Mouse (Mus musculus) forebrain, embryonic 13.5 days (tissue): ENCODE results near the gene Actl11. TPM values are rescaled to one million over a fixed set of nuclear protein-coding genes. Genes with fewer than 3 reads are reported as not detected.

ENCODE experiments used
- ATAC-seq: fragments of 200-750 bp; cut with Nextera tagmentation; 2 replicates; pipeline ENCODE4 v1.8.0; 2017
- H3K27ac ChIP-seq: fragments of 300-500 bp; sonication (generic); 2 replicates; pipeline ENCODE4 v1.5.1; 2015; ENCODE audit warnings: inconsistent platforms, mild to moderate bottlenecking, moderate library complexity
- H3K27me3 ChIP-seq: fragments of 300-500 bp; sonication (generic); 2 replicates; pipeline ENCODE4 v1.6.1; 2015; ENCODE audit warnings: mild to moderate bottlenecking, inconsistent platforms
- H3K36me3 ChIP-seq: fragments of 300-500 bp; sonication (generic); 2 replicates; pipeline ENCODE4 v1.6.1; 2015; ENCODE audit warnings: mild to moderate bottlenecking, inconsistent platforms; ENCODE audit not compliant: poor library complexity, severe bottlenecking
- H3K4me1 ChIP-seq: fragments of 300-500 bp; sonication (generic); 2 replicates; pipeline ENCODE4 v1.6.1; 2015; ENCODE audit warnings: inconsistent platforms
- H3K4me2 ChIP-seq: fragments of 300-500 bp; sonication (generic); 2 replicates; pipeline ENCODE4 v1.6.1; 2015; ENCODE audit warnings: inconsistent platforms, mild to moderate bottlenecking, moderate library complexity
- H3K4me3 ChIP-seq: fragments of 300-500 bp; sonication (generic); 2 replicates; pipeline ENCODE4 v1.5.1; 2015; ENCODE audit warnings: mild to moderate bottlenecking, inconsistent platforms
- H3K9ac ChIP-seq: fragments of 300-500 bp; sonication (generic); 2 replicates; pipeline ENCODE4 v1.6.1; 2015; ENCODE audit warnings: mild to moderate bottlenecking, inconsistent platforms
- H3K9me3 ChIP-seq: fragments of 300-500 bp; sonication (generic); replicated peaks from 2 replicates; pipeline ENCODE4 v1.6.1; 2016; ENCODE audit warnings: inconsistent platforms
- WGBS: fragments of 180-500 bp; shearing (Covaris S2); methylation state at CpG from one replicate; pipeline ENCODE4 v1.1.7; 2015; 5-methylcytosine and 5-hydroxymethylcytosine counted together
- polyA plus RNA-seq: library from polyadenylated mRNA; unstranded; fragments of >200 nt; fragmentation: Nextera tagmentation; extraction: Ambion mirVana; gene quantifications from 2 replicates; pipeline ENCODE4 v1.2.1, GENCODE M21; 2015

Actl11 gene
- not detected in 2 replicates for polyA plus RNA-seq

GRCm38 (mm10) chr9:107928169-107928568, at the start of gene Actl11:
Gene Actl11 (plus strand): TSS chr9:107928469.
- 76% methylated on average over 3 of the region's 3 CpGs for WGBS
- ATAC-seq = no peak
- no peak within 1 kb of the TSS for H3K4me2 ChIP-seq
- no peak within 1 kb of the TSS for H3K27ac ChIP-seq
- no peaks in the 10 kb centered on the region for H3K36me3 ChIP-seq
- H3K9ac ChIP-seq = no peak within 1 kb of the TSS
- no peaks in the 10 kb centered on the region for H3K9me3 ChIP-seq
- no peaks in the 10 kb centered on the region for H3K27me3 ChIP-seq
- H3K4me1 ChIP-seq = peaks cover 22% of the 10 kb centered on the region
- no peak within 1 kb of the TSS for H3K4me3 ChIP-seq

GRCm38 (mm10) chr9:107880411-107880810, 47.9 kb upstream of the Actl11 start:
- Histone ChIP-seq H3K9ac (no peak overlapping the region), H3K9me3 (no peaks in the 10 kb centered on the region), H3K4me3 (no peak overlapping the region), H3K4me2 (no peak overlapping the region), H3K4me1 (no peaks in the 10 kb centered on the region), H3K27ac (no peak overlapping the region), H3K27me3 (peaks cover 16% of the 10 kb centered on the region), H3K36me3 (no peaks in the 10 kb centered on the region)
- no peak for ATAC-seq
- WGBS = 75% methylated on average over 4 of the region's 4 CpGs

GRCm38 (mm10) chr9:107887804-107888266, 40.4 kb upstream of the Actl11 start, which contains the start of gene Mon1a:
Gene Mon1a (plus strand): TSS chr9:107888151.
- H3K27ac ChIP-seq = peak within 1 kb of the TSS; percentile 68

GRCm38 (mm10) chr9:107888267-107888850, 39.9 kb upstream of the Actl11 start:
- Histone ChIP-seq H3K27ac (peak overlapping the region; percentile 68), H3K27me3 (peaks cover 18% of the 10 kb centered on the region), H3K9me3 (no peaks in the 10 kb centered on the region), H3K4me3 (peak overlapping the region; percentile 86), H3K9ac (peak overlapping the region; percentile 83), H3K4me1 (peaks cover 11% of the 10 kb centered on the region), H3K36me3 (no peaks in the 10 kb centered on the region; the same call in 1 of the 2 replicates), H3K4me2 (peak overlapping the region; percentile 82)
- 0% methylated on average over 18 of the region's 18 CpGs for WGBS
- ATAC-seq = peak; percentile 75

More at GRCm38 (mm10) chr9:107887804-107888266, 40.4 kb upstream of the Actl11 start, which contains the start of gene Mon1a:
- no peaks in the 10 kb centered on the region for H3K9me3 ChIP-seq
- under 1% methylated on average over 28 of the region's 28 CpGs for WGBS
- ATAC-seq = peak; percentile 97
- H3K4me3 ChIP-seq = peak within 1 kb of the TSS; percentile 86
- H3K9ac ChIP-seq = peak within 1 kb of the TSS; percentile 83
- H3K4me2 ChIP-seq = peak within 1 kb of the TSS; percentile 82
- no peaks in the 10 kb centered on the region; the same call in 1 of the 2 replicates for H3K36me3 ChIP-seq
- H3K4me1 ChIP-seq = peaks cover 11% of the 10 kb centered on the region
- peaks cover 18% of the 10 kb centered on the region for H3K27me3 ChIP-seq

- 90% methylated on average over 6 of the region's 6 CpGs for WGBS
- no peak for ATAC-seq
- Histone ChIP-seq H3K27me3 (peaks cover 16% of the 10 kb centered on the region), H3K4me2 (no peak overlapping the region), H3K4me3 (no peak overlapping the region), H3K9ac (no peak overlapping the region), H3K9me3 (no peaks in the 10 kb centered on the region), H3K4me1 (peaks cover 11% of the 10 kb centered on the region), H3K36me3 (no peaks in the 10 kb centered on the region; the same call in 1 of the 2 replicates), H3K27ac (no peak overlapping the region)
Measured at GRCm38 (mm10) chr9:107890260-107890659, 38.0 kb upstream of the Actl11 start.

- Histone ChIP-seq H3K27me3 (peaks cover 11% of the 10 kb centered on the region), H3K27ac (no peak overlapping the region), H3K9ac (no peak overlapping the region), H3K36me3 (peaks cover 1% of the 10 kb centered on the region), H3K4me1 (peaks cover 11% of the 10 kb centered on the region), H3K4me2 (no peak overlapping the region), H3K9me3 (no peaks in the 10 kb centered on the region), H3K4me3 (no peak overlapping the region)
- WGBS = 95% methylated on average over 1 of the region's 1 CpGs
- no peak for ATAC-seq
Measured at GRCm38 (mm10) chr9:107891023-107891422, 37.2 kb upstream of the Actl11 start.

- ATAC-seq = no peak
- WGBS = 88% methylated on average over 10 of the region's 10 CpGs
- Histone ChIP-seq H3K4me1 (peaks cover 17% of the 10 kb centered on the region), H3K27ac (no peak overlapping the region), H3K9me3 (no peaks in the 10 kb centered on the region), H3K4me2 (no peak overlapping the region), H3K4me3 (no peak overlapping the region), H3K27me3 (peaks cover 23% of the 10 kb centered on the region), H3K9ac (no peak overlapping the region), H3K36me3 (peaks cover 38% of the 10 kb centered on the region; the same call in 1 of the 2 replicates)
Measured at GRCm38 (mm10) chr9:107898563-107898962, 29.7 kb upstream of the Actl11 start.

- WGBS = 74% methylated on average over 12 of the region's 12 CpGs
- peaks cover 38% of the 10 kb centered on the region; the same call in 1 of the 2 replicates for H3K36me3 ChIP-seq
- no peak overlapping the region for H3K9ac ChIP-seq
- no peak overlapping the region for H3K4me3 ChIP-seq
- ATAC-seq = no peak
- H3K9me3 ChIP-seq = no peaks in the 10 kb centered on the region
- no peak overlapping the region for H3K27ac ChIP-seq
- H3K4me2 ChIP-seq = no peak overlapping the region
- peaks cover 17% of the 10 kb centered on the region for H3K4me1 ChIP-seq
- peaks cover 23% of the 10 kb centered on the region for H3K27me3 ChIP-seq
Measured at GRCm38 (mm10) chr9:107899855-107900254, 28.4 kb upstream of the Actl11 start.

GRCm38 (mm10) chr9:107900840-107901626, 27.2 kb upstream of the Actl11 start:
- Histone ChIP-seq H3K27ac (no peak overlapping the region), H3K9ac (peak overlapping the region; percentile 65), H3K9me3 (no peaks in the 10 kb centered on the region), H3K27me3 (peaks cover 23% of the 10 kb centered on the region), H3K4me2 (peak overlapping the region; percentile 66), H3K36me3 (peaks cover 36% of the 10 kb centered on the region; the same call in 1 of the 2 replicates), H3K4me1 (peaks cover 17% of the 10 kb centered on the region), H3K4me3 (peak overlapping the region; percentile 36)
- 4% methylated on average over 44 of the region's 44 CpGs for WGBS
- ATAC-seq = peak; percentile 71

- Histone ChIP-seq H3K4me1 (peaks cover 19% of the 10 kb centered on the region), H3K36me3 (peaks cover 31% of the 10 kb centered on the region; the same call in 1 of the 2 replicates), H3K9me3 (no peaks in the 10 kb centered on the region), H3K9ac (peak overlapping the region; percentile 65), H3K27ac (no peak overlapping the region), H3K4me2 (peak overlapping the region; percentile 66), H3K27me3 (peaks cover 23% of the 10 kb centered on the region), H3K4me3 (peak overlapping the region; percentile 36)
- ATAC-seq = no peak
- WGBS = 10% methylated on average over 17 of the region's 17 CpGs
Measured at GRCm38 (mm10) chr9:107901627-107901914, 26.7 kb upstream of the Actl11 start.

GRCm38 (mm10) chr9:107904726-107905125, 23.5 kb upstream of the Actl11 start:
- Histone ChIP-seq H3K4me2 (no peak overlapping the region), H3K9ac (no peak overlapping the region), H3K4me1 (peaks cover 42% of the 10 kb centered on the region), H3K27me3 (peaks cover 31% of the 10 kb centered on the region), H3K9me3 (no peaks in the 10 kb centered on the region), H3K27ac (no peak overlapping the region), H3K36me3 (peaks cover 16% of the 10 kb centered on the region; the same call in 1 of the 2 replicates), H3K4me3 (no peak overlapping the region)
- WGBS = 5% methylated on average over 4 of the region's 4 CpGs
- ATAC-seq = peak; percentile 61
